Mouse (Mus musculus): ENCODE results near the gene Tada2a.

- no peak for TF ChIP-seq CTCF (IDR thresholded peaks at IDR 0.05; ENCODE audit: borderline replicate concordance, insufficient read depth, low read length)
- TF ChIP-seq POLR2A (IDR thresholded peaks at IDR 0.05; ENCODE audit: low read depth, low read length): no peak
These were observed 75.8 kb downstream of the Tada2a start for GRCm38 (mm10) chr11:84053524-84054163.

All from embryonic fibroblast, embryonic 13.5 days (primary cell).